Comparison of ENCODE assay signal across 13 mouse cellular contexts in the genomic region with DNA sequence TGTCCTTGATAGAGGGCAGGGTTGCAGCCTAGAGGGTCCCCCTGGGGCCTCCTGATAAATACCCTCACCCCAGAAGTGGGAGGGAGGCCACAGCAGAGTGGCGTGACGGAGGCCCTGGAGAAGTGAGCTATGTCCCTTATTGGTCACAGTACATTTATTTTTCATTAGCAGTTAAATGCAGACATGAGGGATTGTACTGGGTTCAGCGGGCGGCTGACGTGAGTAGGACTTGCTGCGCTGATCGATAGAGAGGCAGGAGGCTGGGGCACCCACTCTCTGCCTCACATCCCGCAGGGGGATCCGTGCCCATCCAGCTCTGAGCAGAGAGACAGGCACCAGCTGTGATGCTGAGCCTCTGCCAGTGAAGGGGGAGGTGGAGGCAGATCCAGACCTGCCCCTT. TPM values are rescaled to one million over a fixed set of nuclear protein-coding genes. Genes with fewer than 3 reads are reported as not detected.
DNase-seq lines count a peak whose midpoint lies in the region; ATAC-seq lines count a peak whose summit lies in the region.
"Had no signal": no experiment of that assay in that cellular context is flagged by ENCODE, and none has a peak within 500 bp of the region (broad histone marks: within the 10 kb centered on the region; RNA-seq: fewer than 3 reads in every experiment).

No protein-coding gene starts in this region.

- WGBS in hindbrain, embryonic 12.5 days: 49% methylated on average over 9 of the region's 9 CpGs
- WGBS in hindbrain, embryonic 10.5 days: 65% methylated on average over 9 of the region's 9 CpGs
- 34% methylated on average over 9 of the region's 9 CpGs for WGBS in neural tube, embryonic 11.5 days

- H3K9me3 ChIP-seq in hindbrain, embryonic 12.5 days (replicated peaks): no peaks in the 10 kb centered on the region
- no peaks in the 10 kb centered on the region for H3K9me3 ChIP-seq in hindbrain, embryonic 10.5 days
- no peaks in the 10 kb centered on the region for H3K9me3 ChIP-seq in neural tube, embryonic 11.5 days (ENCODE audit: control insufficient read depth, low read length)

- H3K4me2 ChIP-seq in hindbrain, embryonic 12.5 days (replicated peaks): no peak overlapping the region
- no peak overlapping the region for H3K4me2 ChIP-seq in neural tube, embryonic 11.5 days (ENCODE audit: low read depth)
- H3K4me2 ChIP-seq: heart, embryonic 11.5 days had no signal

- peak; percentile 64 for ATAC-seq in hindbrain, embryonic 12.5 days (ENCODE audit: low FRiP score)
- peak; percentile 45 for ATAC-seq in neural tube, embryonic 11.5 days (ENCODE audit: insufficient read depth, low FRiP score, low TSS enrichment)
- ATAC-seq: intestine, postnatal 0 days had no signal

- H3K27ac ChIP-seq in hindbrain, embryonic 12.5 days: no peak overlapping the region
- H3K27ac ChIP-seq in hindbrain, embryonic 10.5 days: no peak overlapping the region
- H3K27ac ChIP-seq in neural tube, embryonic 11.5 days (ENCODE audit: low read depth, low read length): no peak overlapping the region

- no peak overlapping the region for H3K4me3 ChIP-seq in hindbrain, embryonic 12.5 days
- no peak overlapping the region for H3K4me3 ChIP-seq in hindbrain, embryonic 10.5 days
- no peak overlapping the region for H3K4me3 ChIP-seq in neural tube, embryonic 11.5 days (ENCODE audit: low read depth, low read length)

- no peak overlapping the region for H3K9ac ChIP-seq in hindbrain, embryonic 12.5 days
- no peak overlapping the region; the same call in 1 of the 2 replicates for H3K9ac ChIP-seq in neural tube, embryonic 11.5 days (ENCODE audit: low read length)

- DNase-seq in hindbrain, embryonic 10.5 days (ENCODE audit: low spot score): no peak
- peak; percentile 68 for DNase-seq in neural tube, embryonic 11.5 days (ENCODE audit: low spot score)
- DNase-seq in neural tube, embryonic 10.5 days (ENCODE audit: extremely low spot score, low spot score): no peak
- peak; percentile 41 for DNase-seq in mesoderm, embryonic 11.5 days (ENCODE audit: low read depth, low spot score)
- DNase-seq in lung, adult 18-20 months: no peak
- DNase-seq in testis, postnatal 10 days (ENCODE audit: low spot score): no peak
- DNase-seq: cerebellum, adult 8-10 months; gastrocnemius, postnatal 25 days; heart, postnatal 36 days; kidney, postnatal 36 days had no signal

- H3K4me1 ChIP-seq in hindbrain, embryonic 12.5 days: peaks cover 40% of the 10 kb centered on the region
- H3K4me1 ChIP-seq in hindbrain, embryonic 10.5 days (replicated peaks): peaks cover 64% of the 10 kb centered on the region
- H3K4me1 ChIP-seq in neural tube, embryonic 11.5 days (ENCODE audit: control insufficient read depth, insufficient read depth, low read length): peaks cover 23% of the 10 kb centered on the region

- H3K27me3 ChIP-seq in hindbrain, embryonic 12.5 days: peaks cover 84% of the 10 kb centered on the region
- peaks cover 99% of the 10 kb centered on the region for H3K27me3 ChIP-seq in hindbrain, embryonic 10.5 days (ENCODE audit: insufficient read depth, poor library complexity, severe bottlenecking)
- no peaks in the 10 kb centered on the region for H3K27me3 ChIP-seq in neural tube, embryonic 11.5 days (ENCODE audit: control insufficient read depth, insufficient read depth, low read length)

- no peaks in the 10 kb centered on the region for H3K36me3 ChIP-seq in hindbrain, embryonic 12.5 days
- no peaks in the 10 kb centered on the region for H3K36me3 ChIP-seq in hindbrain, embryonic 10.5 days
- H3K36me3 ChIP-seq in neural tube, embryonic 11.5 days (ENCODE audit: control insufficient read depth, insufficient read depth, low read length): no peaks in the 10 kb centered on the region

RNA-seq across cellular contexts. Expression of a gene that starts 33.8 kb away (rescaled TPM):
- polyA plus RNA-seq in hindbrain, embryonic 12.5 days (2016; fragmentation: Nextera tagmentation; extraction: Ambion mirVana): 0.87 and 0.91 TPM in 2 replicates
- polyA plus RNA-seq in hindbrain, embryonic 10.5 days (2016; fragmentation: Nextera tagmentation; extraction: Ambion mirVana): 0.55 and 0.85 TPM in 2 replicates
- polyA plus RNA-seq in neural tube, embryonic 11.5 days (2014; fragmentation: Nextera tagmentation; extraction: Ambion mirVana): 1.1 and 1.5 TPM in 2 replicates

RNA-seq across cellular contexts. Expression of a gene that starts 38.2 kb away (rescaled TPM):
- 5.8 and 6.1 TPM in 2 replicates for polyA plus RNA-seq in hindbrain, embryonic 12.5 days (2016; fragmentation: Nextera tagmentation; extraction: Ambion mirVana)
- polyA plus RNA-seq in hindbrain, embryonic 10.5 days (2016; fragmentation: Nextera tagmentation; extraction: Ambion mirVana): 2.0 and 4.4 TPM in 2 replicates
- polyA plus RNA-seq in neural tube, embryonic 11.5 days (2014; fragmentation: Nextera tagmentation; extraction: Ambion mirVana): 6.7 and 7.5 TPM in 2 replicates

Comparison
In these comparisons a context has a peak if more than half of its experiments do, and no peak if none do; other contexts are left out.
1. DNase-seq: peak in neural tube, embryonic 11.5 days (single experiment) and mesoderm, embryonic 11.5 days (single experiment); none in hindbrain, embryonic 10.5 days (single experiment), neural tube, embryonic 10.5 days (single experiment), lung, adult 18-20 months (0 of 2) and testis, postnatal 10 days (single experiment).